Mouse (Mus musculus): ENCODE measurements at regions not wholly inside any gene's neighbourhood (a gene's known extent, or its start where the extent isn't known, plus 50 kb on each side); places are given as distances from the start of the nearest gene placed in this dataset.

- 59% methylated on average over 3 of the region's 3 CpGs for WGBS
- H3K4me3 ChIP-seq (replicated peaks; ENCODE audit: control insufficient read depth, low read depth, low read length): no peak overlapping the region
- no peak overlapping the region for H3K27ac ChIP-seq (ENCODE audit: control insufficient read depth, insufficient read depth, low read depth, low read length, poor library complexity)
- H3K4me1 ChIP-seq (ENCODE audit: control insufficient read depth, insufficient read depth, low read length): peaks cover 1% of the 10 kb centered on the region; the same call in 1 of the 2 replicates
- TF ChIP-seq POLR2A (IDR thresholded peaks at IDR 0.05; ENCODE audit: borderline replicate concordance, control insufficient read depth, low read depth, low read length) (no peak), CTCF (IDR thresholded peaks at IDR 0.05; ENCODE audit: control insufficient read depth, insufficient read depth, low read length) (no peak)
Observed at GRCm38 (mm10) chr17:47282476-47282875, 86.2 kb upstream of the Mrps10 start.

- Histone ChIP-seq H3K4me3 (replicated peaks; ENCODE audit: control insufficient read depth, low read depth, low read length) (no peak overlapping the region), H3K4me1 (ENCODE audit: control insufficient read depth, insufficient read depth, low read length) (peaks cover 1% of the 10 kb centered on the region), H3K27ac (ENCODE audit: control insufficient read depth, insufficient read depth, low read depth, low read length, poor library complexity) (no peak overlapping the region)
- WGBS: 67% methylated on average over 5 of the region's 5 CpGs
- no peak for TF ChIP-seq CTCF (IDR thresholded peaks at IDR 0.05; ENCODE audit: control insufficient read depth, insufficient read depth, low read length)
- TF ChIP-seq POLR2A (IDR thresholded peaks at IDR 0.05; ENCODE audit: borderline replicate concordance, control insufficient read depth, low read depth, low read length): no peak
Observed at GRCm38 (mm10) chr17:47277890-47278289, 90.8 kb upstream of the Mrps10 start.

GRCm38 (mm10) chr17:47276639-47277038, 92.0 kb upstream of the Mrps10 start:
- Histone ChIP-seq H3K4me1 (ENCODE audit: control insufficient read depth, insufficient read depth, low read length) (no peaks in the 10 kb centered on the region; the same call in 1 of the 2 replicates), H3K27ac (ENCODE audit: control insufficient read depth, insufficient read depth, low read depth, low read length, poor library complexity) (no peak overlapping the region), H3K4me3 (replicated peaks; ENCODE audit: control insufficient read depth, low read depth, low read length) (no peak overlapping the region)
- no peak for TF ChIP-seq POLR2A (IDR thresholded peaks at IDR 0.05; ENCODE audit: borderline replicate concordance, control insufficient read depth, low read depth, low read length)
- no peak for TF ChIP-seq CTCF (IDR thresholded peaks at IDR 0.05; ENCODE audit: control insufficient read depth, insufficient read depth, low read length)
- WGBS: 75% methylated on average over 6 of the region's 6 CpGs

- WGBS: 87% methylated on average over 19 of the region's 19 CpGs
- Histone ChIP-seq H3K27ac (ENCODE audit: control insufficient read depth, insufficient read depth, low read depth, low read length, poor library complexity) (no peak overlapping the region), H3K4me3 (replicated peaks; ENCODE audit: control insufficient read depth, low read depth, low read length) (no peak overlapping the region), H3K4me1 (ENCODE audit: control insufficient read depth, insufficient read depth, low read length) (no peaks in the 10 kb centered on the region; the same call in 1 of the 2 replicates)
- no peak for TF ChIP-seq POLR2A (IDR thresholded peaks at IDR 0.05; ENCODE audit: borderline replicate concordance, control insufficient read depth, low read depth, low read length)
- TF ChIP-seq CTCF (IDR thresholded peaks at IDR 0.05; ENCODE audit: control insufficient read depth, insufficient read depth, low read length): no peak
Observed at GRCm38 (mm10) chr17:47275796-47276311, 92.8 kb upstream of the Mrps10 start.

GRCm38 (mm10) chr17:47273309-47273708, 95.4 kb upstream of the Mrps10 start:
- Histone ChIP-seq H3K4me3 (replicated peaks; ENCODE audit: control insufficient read depth, low read depth, low read length) (no peak overlapping the region), H3K4me1 (ENCODE audit: control insufficient read depth, insufficient read depth, low read length) (no peaks in the 10 kb centered on the region; the same call in 1 of the 2 replicates), H3K27ac (ENCODE audit: control insufficient read depth, insufficient read depth, low read depth, low read length, poor library complexity) (no peak overlapping the region)
- WGBS: 67% methylated on average over 7 of the region's 7 CpGs
- TF ChIP-seq POLR2A (IDR thresholded peaks at IDR 0.05; ENCODE audit: borderline replicate concordance, control insufficient read depth, low read depth, low read length): no peak
- TF ChIP-seq CTCF (IDR thresholded peaks at IDR 0.05; ENCODE audit: control insufficient read depth, insufficient read depth, low read length): no peak

GRCm38 (mm10) chr17:47271979-47272677, 96.6 kb upstream of the Mrps10 start:
- TF ChIP-seq CTCF (IDR thresholded peaks at IDR 0.05; ENCODE audit: control insufficient read depth, insufficient read depth, low read length) (no peak), POLR2A (IDR thresholded peaks at IDR 0.05; ENCODE audit: borderline replicate concordance, control insufficient read depth, low read depth, low read length) (no peak)
- Histone ChIP-seq H3K4me3 (replicated peaks; ENCODE audit: control insufficient read depth, low read depth, low read length) (no peak overlapping the region), H3K27ac (ENCODE audit: control insufficient read depth, insufficient read depth, low read depth, low read length, poor library complexity) (no peak overlapping the region), H3K4me1 (ENCODE audit: control insufficient read depth, insufficient read depth, low read length) (no peaks in the 10 kb centered on the region; the same call in 1 of the 2 replicates)
- WGBS: 66% methylated on average over 7 of the region's 7 CpGs

GRCm38 (mm10) chr17:47269053-47269891, 99.4 kb upstream of the Mrps10 start:
- no peak for TF ChIP-seq POLR2A (IDR thresholded peaks at IDR 0.05; ENCODE audit: borderline replicate concordance, control insufficient read depth, low read depth, low read length)
- TF ChIP-seq CTCF (IDR thresholded peaks at IDR 0.05; ENCODE audit: control insufficient read depth, insufficient read depth, low read length): no peak
- 73% methylated on average over 19 of the region's 19 CpGs for WGBS
- Histone ChIP-seq H3K4me1 (ENCODE audit: control insufficient read depth, insufficient read depth, low read length) (peaks cover 2% of the 10 kb centered on the region), H3K27ac (ENCODE audit: control insufficient read depth, insufficient read depth, low read depth, low read length, poor library complexity) (no peak overlapping the region), H3K4me3 (replicated peaks; ENCODE audit: control insufficient read depth, low read depth, low read length) (no peak overlapping the region)

GRCm38 (mm10) chr17:47267843-47268242, 100.8 kb upstream of the Mrps10 start:
- Histone ChIP-seq H3K4me1 (ENCODE audit: control insufficient read depth, insufficient read depth, low read length) (peaks cover 2% of the 10 kb centered on the region), H3K4me3 (replicated peaks; ENCODE audit: control insufficient read depth, low read depth, low read length) (no peak overlapping the region), H3K27ac (ENCODE audit: control insufficient read depth, insufficient read depth, low read depth, low read length, poor library complexity) (no peak overlapping the region)
- WGBS: 87% methylated on average over 4 of the region's 4 CpGs
- TF ChIP-seq POLR2A (IDR thresholded peaks at IDR 0.05; ENCODE audit: borderline replicate concordance, control insufficient read depth, low read depth, low read length) (no peak), CTCF (IDR thresholded peaks at IDR 0.05; ENCODE audit: control insufficient read depth, insufficient read depth, low read length) (peak; percentile 37; the same call in 1 of the 2 replicates)
